Mouse (Mus musculus) CD4-positive, CD25-positive, alpha-beta regulatory T cell, adult 2 months (primary cell): Measurements from ENCODE around the gene Gm47283.
A peak's percentile ranks its signal among the peaks of the same experiment; 100 is the strongest.
"Not testable (repeated sequence)": the region's sequence is repeated elsewhere in the genome, so short reads cannot be mapped to it uniquely, and the experiment has no call there.

Source experiments
- DNase-seq: peaks from one replicate; pipeline ENCODE4 v3.0.0-alpha.2; 2012; ENCODE audit warnings: low read depth, low spot score

Gene Gm47283

GRCm38 (mm10) chrY:90784438-90784837 is at the start of gene Gm47283:
Gene Gm47283 (plus strand): TSS chrY:90784738.
- DNase-seq = not testable (repeated sequence)

GRCm38 (mm10) chrY:90735181-90735895 is 49.2 kb upstream of the Gm47283 start:
- DNase-seq = peak; percentile 37

- DNase-seq = peak; percentile 35
Observed at GRCm38 (mm10) chrY:90736217-90737000, 48.1 kb upstream of the Gm47283 start.

GRCm38 (mm10) chrY:90737606-90738430 is 46.7 kb upstream of the Gm47283 start:
- peak; percentile 20 for DNase-seq

- DNase-seq = no peak
Observed at GRCm38 (mm10) chrY:90738431-90738680, 46.2 kb upstream of the Gm47283 start.

GRCm38 (mm10) chrY:90738841-90739530 is 45.6 kb upstream of the Gm47283 start:
- DNase-seq = peak; percentile 64

GRCm38 (mm10) chrY:90739531-90740012 is 45.0 kb upstream of the Gm47283 start:
- DNase-seq = peak; percentile 62

- peak; percentile 81 for DNase-seq
Observed at GRCm38 (mm10) chrY:90740013-90740561, 44.5 kb upstream of the Gm47283 start.

- DNase-seq = peak; percentile 80
Observed at GRCm38 (mm10) chrY:90741006-90741405, 43.5 kb upstream of the Gm47283 start.

GRCm38 (mm10) chrY:90741452-90742260 is 42.9 kb upstream of the Gm47283 start:
- peak; percentile 58 for DNase-seq

- peak; percentile 11 for DNase-seq
Observed at GRCm38 (mm10) chrY:90742261-90743052, 42.1 kb upstream of the Gm47283 start.

- DNase-seq = peak; percentile 26
Observed at GRCm38 (mm10) chrY:90743053-90743810, 41.3 kb upstream of the Gm47283 start.

GRCm38 (mm10) chrY:90743811-90744220 is 40.7 kb upstream of the Gm47283 start:
- peak; percentile 22 for DNase-seq

- peak; percentile 77 for DNase-seq
Observed at GRCm38 (mm10) chrY:90744381-90744981, 40.1 kb upstream of the Gm47283 start.

GRCm38 (mm10) chrY:90745256-90745655 is 39.3 kb upstream of the Gm47283 start:
- not testable (repeated sequence) for DNase-seq

GRCm38 (mm10) chrY:90754721-90755120 is 29.8 kb upstream of the Gm47283 start, which contains the start of gene Gm21860:
Gene Gm21860 (minus strand): TSS chrY:90754821.
- not testable (repeated sequence) for DNase-seq

GRCm38 (mm10) chrY:90839077-90839476 is 54.5 kb downstream of the Gm47283 start, which contains the start of gene Gm21748:
Gene Gm21748 (minus strand): TSS chrY:90839177.
- not testable (repeated sequence) for DNase-seq
